Mouse (Mus musculus) brain, embryonic 14.5 days (tissue): ENCODE measurements at regions not wholly inside any gene's neighbourhood (a gene's known extent, or its start where the extent isn't known, plus 50 kb on each side); places are given as distances from the start of the nearest gene placed in this dataset.

Experiments used
- CTCF ChIP-seq: fragments of 200-500 bp; IDR thresholded peaks from 2 replicates; pipeline ENCODE4 v1.5.1; 2012; ENCODE audit warnings: inconsistent platforms, mild to moderate bottlenecking, moderate library complexity, borderline replicate concordance; ENCODE audit not compliant: insufficient read depth, insufficient read length; ENCODE audit errors: extremely low read depth
- POLR2A ChIP-seq: fragments of 200-500 bp; IDR thresholded peaks from 2 replicates; pipeline ENCODE4 v1.6.1; 2012; ENCODE audit warnings: mild to moderate bottlenecking, inconsistent platforms, borderline replicate concordance; ENCODE audit not compliant: poor library complexity, insufficient read depth, insufficient read length, severe bottlenecking; ENCODE audit errors: extremely low read depth

- TF ChIP-seq POLR2A (no peak), CTCF (no peak)
These were observed 735.0 kb downstream of the Smarca1 start for GRCm38 (mm10) chrX:47157742-47158141.
